Mouse (Mus musculus): ENCODE data around the gene Magi1.

DNA sequence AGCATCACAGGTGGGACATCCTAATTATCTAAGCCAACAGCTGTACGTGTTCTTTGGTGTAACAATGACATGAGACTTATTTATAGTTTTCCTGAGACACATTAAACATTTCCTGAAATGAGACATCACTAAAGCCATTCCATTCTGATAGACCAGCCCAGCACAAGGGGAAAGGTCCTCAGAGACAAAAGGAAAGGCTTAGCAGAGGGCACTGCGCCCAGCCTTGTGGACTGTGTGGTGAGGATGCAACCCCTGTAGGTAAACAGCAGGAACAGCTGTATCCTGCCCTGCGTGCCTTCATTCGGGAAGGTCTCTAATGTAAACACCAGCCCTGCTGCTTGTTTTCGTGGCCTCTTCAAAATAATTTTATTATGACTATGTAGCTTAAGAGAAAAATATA is 94.3 kb downstream of the Magi1 start:
- TF ChIP-seq MYC (IDR thresholded peaks at IDR 0.05; ENCODE audit: low read depth, low read length): no peak
- no peak for TF ChIP-seq ELF1 (IDR thresholded peaks at IDR 0.05; ENCODE audit: low read depth, low read length)
- no peak for TF ChIP-seq TCF12 (IDR thresholded peaks at IDR 0.05; ENCODE audit: low read depth, low read length)
- TF ChIP-seq POLR2AphosphoS2 (IDR thresholded peaks at IDR 0.05; ENCODE audit: low read length): no peak

All from MEL (cell line).